Mouse (Mus musculus) lung, adult 2 months (tissue): ENCODE results near the gene Tpcn2.

ENCODE experiments used
- CTCF ChIP-seq: fragments of 200-500 bp; IDR thresholded peaks from 2 replicates; pipeline ENCODE4 v1.5.1; 2011; ENCODE audit warnings: mild to moderate bottlenecking, low read length, control low read depth; ENCODE audit not compliant: insufficient read depth
- POLR2A ChIP-seq: fragments of 200-500 bp; IDR thresholded peaks from 2 replicates; pipeline ENCODE4 v1.6.1; 2011; ENCODE audit warnings: low read depth, mild to moderate bottlenecking, control low read depth, low read length, borderline replicate concordance; ENCODE audit errors: extremely low read depth

- no peak for TF ChIP-seq CTCF
- no peak for TF ChIP-seq POLR2A
Measured at GRCm38 (mm10) chr7:145189342-145189741, 94.5 kb downstream of the Tpcn2 start.
